Mouse (Mus musculus): Measurements from ENCODE around the gene Tas2r113.
"Not testable (repeated sequence)": the region's sequence is repeated elsewhere in the genome, so short reads cannot be mapped to it uniquely, and the experiment has no call there.

Gene Tas2r113

GRCm38 (mm10) chr6:132892711-132893110 lies at the start of gene Tas2r113:
Tas2r113 (plus strand) TSS chr6:132893011.
- no peak for DNase-seq (ENCODE audit: low spot score)

- no peak for DNase-seq (ENCODE audit: low spot score)
Measured at GRCm38 (mm10) chr6:132846842-132847241, 46.0 kb upstream of the Tas2r113 start, which contains the start of gene Tas2r123. Tas2r123 (plus strand) TSS chr6:132847142.

GRCm38 (mm10) chr6:132855138-132855537 lies 37.7 kb upstream of the Tas2r113 start, which contains the start of gene Tas2r116:
Tas2r116 (plus strand) TSS chr6:132855438.
- no peak for DNase-seq (ENCODE audit: low spot score)

GRCm38 (mm10) chr6:132867708-132868107 lies 25.1 kb upstream of the Tas2r113 start, which contains the start of gene Tas2r110:
Tas2r110 (plus strand) TSS chr6:132868008.
- no peak for DNase-seq (ENCODE audit: low spot score)

GRCm38 (mm10) chr6:132909351-132909750 lies 16.5 kb downstream of the Tas2r113 start, which contains the start of gene Tas2r125:
Tas2r125 (plus strand) TSS chr6:132909651.
- no peak for DNase-seq (ENCODE audit: low spot score)

- not testable (repeated sequence) for DNase-seq (ENCODE audit: low spot score)
Measured at GRCm38 (mm10) chr6:132941376-132941775, 48.6 kb downstream of the Tas2r113 start.
